Mouse (Mus musculus): ENCODE results near the gene Gabrg1. TPM values are rescaled to one million over a fixed set of nuclear protein-coding genes. Genes with fewer than 3 reads are reported as not detected.

Gene Gabrg1
- total RNA-seq (2023), result not detected

DNA sequence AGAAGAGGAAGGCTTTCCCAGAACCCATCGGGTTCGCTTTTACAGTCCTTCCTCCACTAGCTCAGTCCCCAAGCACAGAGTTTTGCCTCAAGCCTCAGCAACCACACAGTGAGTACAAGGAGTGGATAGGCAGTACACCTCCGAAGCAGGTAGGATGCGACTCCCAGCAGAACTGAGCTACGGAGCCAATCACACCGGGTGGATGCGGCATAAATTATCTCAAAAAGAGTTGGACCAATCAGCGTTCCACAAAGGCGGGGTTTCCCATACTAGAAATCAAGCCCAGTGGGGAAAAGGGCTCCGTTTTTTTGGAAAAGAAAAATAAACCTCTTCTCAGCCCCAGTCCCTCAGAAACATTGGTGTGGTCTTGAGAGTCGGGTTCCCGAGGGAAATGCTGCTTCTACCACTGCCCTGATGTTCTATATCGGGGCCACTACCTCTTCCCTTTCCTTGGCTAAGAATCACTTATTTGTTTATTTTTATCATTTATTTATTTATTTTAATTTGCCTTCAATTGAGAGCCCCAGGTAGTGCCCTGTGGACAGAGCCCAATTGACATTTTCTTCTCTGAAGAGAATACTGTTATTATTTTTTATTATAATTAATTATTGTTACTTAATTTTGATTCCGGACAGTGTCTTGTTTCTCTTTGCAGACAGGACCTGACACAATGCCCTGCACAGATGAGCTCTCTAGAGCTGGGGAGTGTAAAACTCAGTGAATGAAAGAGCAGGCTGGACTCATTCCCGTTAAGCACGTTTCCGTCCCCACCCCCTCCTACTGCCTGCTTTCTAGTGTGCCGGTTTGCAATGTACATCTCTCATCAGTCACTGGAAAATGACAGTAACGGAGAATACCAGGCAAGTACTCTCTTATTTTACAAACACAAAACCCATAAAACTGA lies at the start of gene Gabrg1:
Gabrg1 (minus strand) TSS at position 426 of the 904 bp plus-strand sequence.

